Mouse (Mus musculus) kidney, postnatal 10 days (tissue): ENCODE data around the gene Gm14305.
"Not testable (repeated sequence)": the region's sequence is repeated elsewhere in the genome, so short reads cannot be mapped to it uniquely, and the experiment has no call there.

Experiments used
- DNase-seq: peaks from one replicate; pipeline ENCODE4 v3.0.0; 2021; ENCODE audit warnings: mixed read lengths

The Gm14305 gene

GRCm38 (mm10) chr2:176708051-176708450 lies at the start of gene Gm14305:
Gene Gm14305 (plus strand): TSS chr2:176708328.
- peak; percentile 7 for DNase-seq

DNA sequence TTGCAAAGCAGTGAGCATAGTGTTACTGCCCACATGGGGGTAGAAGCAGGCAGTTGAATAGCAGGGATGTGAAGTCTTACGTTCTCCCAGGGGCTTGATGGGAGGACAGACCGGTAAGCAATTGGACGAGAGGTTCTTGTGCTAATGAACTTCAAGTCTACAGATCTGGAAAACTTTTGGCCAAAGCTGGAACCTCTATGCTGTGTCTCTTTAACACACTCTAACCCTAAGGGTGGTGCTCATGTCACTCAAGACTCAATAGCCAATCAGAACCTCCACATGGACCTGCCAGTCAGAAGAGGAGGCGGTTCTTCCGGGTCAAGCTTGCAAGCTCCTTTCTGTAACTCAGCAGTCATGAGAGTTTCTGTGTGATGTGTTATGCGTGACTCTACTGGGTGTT lies 37.9 kb upstream of the Gm14305 start, which contains the start of gene Zfp973:
Zfp973 (plus strand) TSS at position 301 of the 400 bp plus-strand sequence.
- not testable (repeated sequence) for DNase-seq
